Mouse (Mus musculus) heart, adult 2 months (tissue): Measurements from ENCODE around the gene 3110082I17Rik.

ENCODE experiments used
- CTCF ChIP-seq: fragments of 200-600 bp; IDR thresholded peaks from 2 replicates; pipeline ENCODE4 v1.8.1; 2022; ENCODE audit warnings: antibody characterized with exemption, mild to moderate bottlenecking, moderate library complexity
- POLR2A ChIP-seq: fragments of 200-500 bp; IDR thresholded peaks from 2 replicates; pipeline ENCODE4 v1.6.1; 2011; ENCODE audit warnings: mild to moderate bottlenecking, low read depth, low read length, control low read depth; ENCODE audit not compliant: insufficient read depth

GRCm38 (mm10) chr5:139484185-139484814 lies 24.0 kb upstream of the 3110082I17Rik start, which contains the start of gene Zfand2a:
- no peak for TF ChIP-seq CTCF
- TF ChIP-seq POLR2A = peak; percentile 96
